Mouse (Mus musculus): ENCODE results near the gene Espn. TPM values are rescaled to one million over a fixed set of nuclear protein-coding genes. Genes with fewer than 3 reads are reported as not detected.
A peak's percentile ranks its signal among the peaks of the same experiment; 100 is the strongest.

Gene Espn
- polyA plus RNA-seq, 1 experiment: 0.08 TPM

GRCm38 (mm10) chr4:152158585-152159284, 6.6 kb upstream of the Espn start, which contains the start of gene Hes2:
Gene Hes2 (plus strand): TSS chr4:152158867.
- Histone ChIP-seq H3K36me3 (ENCODE audit: control insufficient read depth) (no peaks in the 10 kb centered on the region), H3K27me3 (ENCODE audit: control insufficient read depth) (peaks cover 64% of the 10 kb centered on the region), H3K4me3 (replicated peaks) (peak within 1 kb of the TSS; percentile 35), H3K9me3 (ENCODE audit: control insufficient read depth, low read length) (peaks cover 8% of the 10 kb centered on the region; the same call in 1 of the 2 replicates), H3K4me1 (ENCODE audit: control insufficient read depth) (peaks cover 24% of the 10 kb centered on the region)
- TF ChIP-seq TAL1 (IDR thresholded peaks at IDR 0.05; ENCODE audit: low read length) (no peak), GATA1 (IDR thresholded peaks at IDR 0.05; ENCODE audit: low read length) (no peak)

- peaks cover 71% of the 10 kb centered on the region for H3K27me3 ChIP-seq (ENCODE audit: control insufficient read depth)
Observed at GRCm38 (mm10) chr4:152157779-152158584, 5.8 kb upstream of the Espn start.

GRCm38 (mm10) chr4:152155019-152155418, 2.8 kb upstream of the Espn start:
- Histone ChIP-seq H3K4me1 (ENCODE audit: control insufficient read depth) (peaks cover 49% of the 10 kb centered on the region), H3K27me3 (ENCODE audit: control insufficient read depth) (peaks cover 77% of the 10 kb centered on the region), H3K36me3 (ENCODE audit: control insufficient read depth) (no peaks in the 10 kb centered on the region), H3K9me3 (ENCODE audit: control insufficient read depth, low read length) (peaks cover 5% of the 10 kb centered on the region; the same call in 1 of the 2 replicates), H3K4me3 (replicated peaks) (no peak overlapping the region)
- TF ChIP-seq TAL1 (IDR thresholded peaks at IDR 0.05; ENCODE audit: low read length) (no peak), GATA1 (IDR thresholded peaks at IDR 0.05; ENCODE audit: low read length) (no peak)

More at GRCm38 (mm10) chr4:152157779-152158584, 5.8 kb upstream of the Espn start:
- Histone ChIP-seq H3K36me3 (ENCODE audit: control insufficient read depth) (no peaks in the 10 kb centered on the region), H3K9me3 (ENCODE audit: control insufficient read depth, low read length) (peaks cover 5% of the 10 kb centered on the region; the same call in 1 of the 2 replicates), H3K4me3 (replicated peaks) (peak overlapping the region; percentile 35), H3K4me1 (ENCODE audit: control insufficient read depth) (peaks cover 29% of the 10 kb centered on the region)
- TF ChIP-seq GATA1 (IDR thresholded peaks at IDR 0.05; ENCODE audit: low read length): no peak
- no peak for TF ChIP-seq TAL1 (IDR thresholded peaks at IDR 0.05; ENCODE audit: low read length)

- H3K4me3 ChIP-seq (replicated peaks): peak overlapping the region; percentile 41
- H3K4me1 ChIP-seq (ENCODE audit: control insufficient read depth): peaks cover 41% of the 10 kb centered on the region
- TF ChIP-seq GATA1 (IDR thresholded peaks at IDR 0.05; ENCODE audit: low read length) (no peak), TAL1 (IDR thresholded peaks at IDR 0.05; ENCODE audit: low read length) (no peak)
- H3K9me3 ChIP-seq (ENCODE audit: control insufficient read depth, low read length): no peaks in the 10 kb centered on the region
- H3K27me3 ChIP-seq (ENCODE audit: control insufficient read depth): peaks cover 73% of the 10 kb centered on the region
- no peaks in the 10 kb centered on the region for H3K36me3 ChIP-seq (ENCODE audit: control insufficient read depth)
Observed at GRCm38 (mm10) chr4:152153771-152154177, 1.6 kb upstream of the Espn start.

- Histone ChIP-seq H3K36me3 (ENCODE audit: control insufficient read depth) (no peaks in the 10 kb centered on the region), H3K27me3 (ENCODE audit: control insufficient read depth) (peaks cover 55% of the 10 kb centered on the region), H3K4me3 (replicated peaks) (peak overlapping the region; percentile 44), H3K4me1 (ENCODE audit: control insufficient read depth) (peaks cover 31% of the 10 kb centered on the region), H3K9me3 (ENCODE audit: control insufficient read depth, low read length) (no peaks in the 10 kb centered on the region)
- no peak for TF ChIP-seq GATA1 (IDR thresholded peaks at IDR 0.05; ENCODE audit: low read length)
- no peak for TF ChIP-seq TAL1 (IDR thresholded peaks at IDR 0.05; ENCODE audit: low read length)
Observed at GRCm38 (mm10) chr4:152151451-152151965, 663 bp downstream of the Espn start.

- Histone ChIP-seq H3K36me3 (ENCODE audit: control insufficient read depth) (no peaks in the 10 kb centered on the region), H3K9me3 (ENCODE audit: control insufficient read depth, low read length) (no peaks in the 10 kb centered on the region), H3K27me3 (ENCODE audit: control insufficient read depth) (peaks cover 52% of the 10 kb centered on the region), H3K4me1 (ENCODE audit: control insufficient read depth) (peaks cover 31% of the 10 kb centered on the region), H3K4me3 (replicated peaks) (no peak overlapping the region)
- no peak for TF ChIP-seq GATA1 (IDR thresholded peaks at IDR 0.05; ENCODE audit: low read length)
Observed at GRCm38 (mm10) chr4:152150546-152150945, 1.6 kb downstream of the Espn start.

- H3K27me3 ChIP-seq (ENCODE audit: control insufficient read depth): peaks cover 30% of the 10 kb centered on the region
Observed at GRCm38 (mm10) chr4:152146033-152146827, 5.9 kb downstream of the Espn start.

GRCm38 (mm10) chr4:152145473-152145872, 6.7 kb downstream of the Espn start:
- H3K36me3 ChIP-seq (ENCODE audit: control insufficient read depth): no peaks in the 10 kb centered on the region
- no peaks in the 10 kb centered on the region for H3K9me3 ChIP-seq (ENCODE audit: control insufficient read depth, low read length)
- no peak overlapping the region for H3K4me3 ChIP-seq (replicated peaks)
- H3K27me3 ChIP-seq (ENCODE audit: control insufficient read depth): peaks cover 29% of the 10 kb centered on the region
- H3K4me1 ChIP-seq (ENCODE audit: control insufficient read depth): peaks cover 1% of the 10 kb centered on the region
- TF ChIP-seq TAL1 (IDR thresholded peaks at IDR 0.05; ENCODE audit: low read length): no peak
- no peak for TF ChIP-seq GATA1 (IDR thresholded peaks at IDR 0.05; ENCODE audit: low read length)

More at GRCm38 (mm10) chr4:152146033-152146827, 5.9 kb downstream of the Espn start:
- Histone ChIP-seq H3K4me3 (replicated peaks) (no peak overlapping the region), H3K36me3 (ENCODE audit: control insufficient read depth) (no peaks in the 10 kb centered on the region), H3K9me3 (ENCODE audit: control insufficient read depth, low read length) (no peaks in the 10 kb centered on the region), H3K4me1 (ENCODE audit: control insufficient read depth) (peaks cover 7% of the 10 kb centered on the region)
- TF ChIP-seq TAL1 (IDR thresholded peaks at IDR 0.05; ENCODE audit: low read length) (no peak), GATA1 (IDR thresholded peaks at IDR 0.05; ENCODE audit: low read length) (no peak)

All from erythroblast, embryonic 14.5 days (primary cell).